Mouse (Mus musculus): ENCODE data around the gene Scap.
A peak's percentile ranks its signal among the peaks of the same experiment; 100 is the strongest.
"Not testable (repeated sequence)": the region's sequence is repeated elsewhere in the genome, so short reads cannot be mapped to it uniquely, and the experiment has no call there.

Gene Scap

DNA sequence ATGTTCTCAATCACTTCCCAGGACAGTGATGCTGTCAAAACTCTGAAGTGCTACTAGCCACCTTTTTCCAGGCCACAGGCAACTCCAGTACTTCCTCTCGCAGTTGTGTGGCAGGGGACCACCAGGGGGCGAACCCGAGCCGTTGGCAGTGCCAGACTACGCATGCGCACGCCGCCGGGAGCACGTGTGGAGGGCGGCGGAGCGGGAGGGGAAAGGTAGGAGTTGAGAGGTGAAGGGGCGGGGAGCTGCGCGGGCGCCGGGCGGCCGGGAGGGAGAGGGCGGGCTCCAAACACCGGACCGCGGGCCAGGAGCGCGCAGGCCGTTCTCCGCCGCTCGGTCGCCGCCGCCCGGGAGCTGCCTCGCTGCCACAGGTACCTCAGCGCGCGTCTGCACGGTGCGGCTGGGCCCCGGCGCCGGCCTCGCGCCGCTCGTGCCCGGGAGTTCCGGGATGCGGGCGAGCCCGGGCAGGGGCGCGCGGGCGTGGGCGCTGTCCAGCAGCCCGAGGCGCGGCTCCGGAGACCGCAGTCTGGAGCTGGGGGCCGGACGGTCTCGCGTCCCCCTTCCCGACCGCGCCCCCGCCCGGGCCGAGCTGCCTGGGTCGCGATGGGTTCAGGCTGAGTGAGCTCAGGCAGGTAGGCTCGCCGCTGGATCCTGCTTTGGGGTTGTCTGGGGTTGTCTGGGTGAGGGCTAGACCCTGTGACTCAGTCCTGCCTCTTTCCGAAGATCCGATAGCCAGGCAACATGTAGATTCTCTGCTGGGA, at the start of gene Scap:
TSS of gene Scap (plus strand) at position 154 of the 761 bp plus-strand sequence.
- peak; percentile 98 for DNase-seq

DNA sequence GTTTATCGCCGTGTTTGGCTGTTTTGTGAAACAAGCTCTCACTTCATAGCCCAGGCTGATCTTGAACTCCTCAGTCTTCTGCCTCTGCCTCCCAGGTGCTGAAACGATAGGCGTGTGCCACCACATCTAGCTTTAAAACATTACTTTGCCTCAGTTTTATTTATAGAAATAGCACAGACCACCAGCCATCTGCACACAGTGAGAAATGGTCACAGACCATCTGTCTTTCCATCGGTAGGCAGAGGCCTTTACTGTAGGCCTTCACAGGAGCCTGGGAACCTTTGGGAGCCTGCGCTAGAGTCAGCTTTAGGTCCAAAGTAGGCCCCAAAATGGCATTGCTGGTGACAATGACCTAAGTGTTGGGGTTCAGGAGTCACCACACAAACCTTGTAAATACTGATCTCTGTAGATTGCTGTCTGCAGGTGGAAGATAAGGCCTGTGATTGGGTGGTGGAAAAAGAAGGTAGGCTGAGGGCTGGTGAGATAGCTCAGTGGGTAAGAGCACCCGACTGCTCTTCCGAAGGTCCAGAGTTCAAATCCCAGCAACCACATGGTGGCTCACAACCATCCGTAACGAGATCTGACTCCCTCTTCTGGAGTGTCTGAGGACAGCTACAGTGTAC, 48.9 kb upstream of the Scap start:
- no peak for DNase-seq

- peak; percentile 53 for DNase-seq
Observed at GRCm38 (mm10) chr9:110287321-110287924, 45.7 kb upstream of the Scap start.

DNA sequence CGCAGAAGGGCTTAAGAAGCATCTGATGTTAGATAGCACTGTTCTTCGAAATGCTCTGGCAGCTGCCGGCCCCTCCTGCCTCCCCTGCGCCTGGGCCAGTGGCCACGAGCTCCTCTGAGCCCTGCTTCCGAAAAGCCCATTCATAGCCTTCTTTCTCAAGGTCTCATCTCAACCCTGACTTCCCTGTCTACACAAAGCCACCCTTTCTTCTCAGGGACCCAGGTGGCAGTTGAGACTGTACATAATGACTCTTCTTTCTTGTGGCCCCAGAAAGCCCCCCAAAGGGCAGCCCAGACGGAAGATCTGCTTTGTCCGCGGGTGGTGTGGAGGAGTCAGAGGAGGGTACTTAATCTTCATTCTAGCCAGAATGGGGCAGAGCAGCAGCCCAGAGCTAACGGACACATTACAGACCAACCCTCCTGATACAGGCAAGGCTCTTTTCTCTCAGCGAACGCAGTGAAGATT, 39.8 kb upstream of the Scap start:
- DNase-seq, result no peak

GRCm38 (mm10) chr9:110293873-110294415, 39.1 kb upstream of the Scap start:
- no peak for DNase-seq

DNA sequence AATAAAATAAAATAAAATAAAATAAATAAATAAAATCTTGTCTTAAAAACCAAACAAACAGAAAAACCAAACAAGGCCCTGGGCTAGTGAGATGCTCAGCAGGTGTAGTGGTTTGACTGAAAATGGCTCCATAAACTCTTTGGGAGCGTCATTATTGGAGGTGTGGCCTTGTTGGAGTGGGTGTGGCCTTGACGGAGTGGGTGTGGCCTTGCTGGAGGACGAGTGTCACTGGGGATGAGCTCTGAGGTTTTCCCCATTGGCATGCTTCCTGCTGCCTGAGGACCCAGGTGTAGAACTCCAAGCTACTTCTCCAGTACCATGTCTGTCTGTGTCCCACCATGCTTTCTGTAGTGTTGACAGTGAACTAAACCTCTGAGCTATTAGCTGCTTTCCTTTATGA, 38.3 kb upstream of the Scap start:
- no peak for DNase-seq

- peak; percentile 78 for DNase-seq
Observed at GRCm38 (mm10) chr9:110296867-110297627, 36.0 kb upstream of the Scap start.

- no peak for DNase-seq
Observed at GRCm38 (mm10) chr9:110304516-110304915, 28.6 kb upstream of the Scap start.

- peak; percentile 90 for DNase-seq
Observed at GRCm38 (mm10) chr9:110304969-110305651, 28.0 kb upstream of the Scap start, which contains the start of gene Elp6. Elp6 (plus strand) TSS chr9:110305173.

- DNase-seq, result no peak
Observed at GRCm38 (mm10) chr9:110306371-110306770, 26.7 kb upstream of the Scap start.

GRCm38 (mm10) chr9:110314706-110315105, 18.4 kb upstream of the Scap start:
- DNase-seq, result no peak

DNA sequence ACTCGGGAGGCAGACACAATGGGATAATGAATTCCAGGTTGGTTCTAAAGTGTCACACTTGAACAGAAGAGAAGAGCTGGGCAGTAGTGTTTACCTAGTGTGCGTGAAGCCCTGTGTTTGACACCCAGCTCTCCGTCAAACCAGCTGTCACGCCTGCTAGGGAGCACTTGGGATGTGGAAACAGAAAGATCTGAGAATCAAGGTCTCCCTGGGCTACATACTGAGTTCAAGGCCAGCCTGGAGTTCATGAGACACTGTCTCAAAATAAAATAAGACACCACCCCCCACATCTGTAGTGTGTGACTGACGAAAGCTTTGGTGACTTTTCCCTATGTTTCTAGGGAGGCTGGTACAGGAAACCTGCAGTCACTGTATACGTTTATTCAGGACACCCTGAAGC, 17.7 kb upstream of the Scap start:
- no peak for DNase-seq

- no peak for DNase-seq
Observed at GRCm38 (mm10) chr9:110315904-110316303, 17.2 kb upstream of the Scap start.

- no peak for DNase-seq
Observed at GRCm38 (mm10) chr9:110316503-110316902, 16.6 kb upstream of the Scap start.

DNA sequence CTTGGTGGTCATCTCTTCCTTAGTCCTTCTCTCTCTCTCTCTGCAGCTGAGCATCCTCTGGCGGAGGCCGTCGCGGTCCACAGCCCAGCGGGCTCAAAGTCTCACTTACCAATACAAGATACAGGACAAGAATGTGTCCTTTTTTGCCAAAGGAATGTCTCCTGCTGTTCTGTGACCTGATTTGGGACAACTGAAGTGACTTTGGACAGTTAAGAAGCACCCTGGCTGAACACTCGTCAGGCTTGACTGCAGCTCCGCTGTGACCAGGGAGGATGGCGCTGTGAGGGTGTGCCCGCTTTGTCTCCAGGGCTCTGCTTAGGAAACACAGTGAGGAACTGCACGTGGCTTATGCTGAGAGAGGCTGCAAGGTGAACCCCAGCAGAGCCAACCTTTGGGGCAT, 12.3 kb upstream of the Scap start:
- DNase-seq, result no peak

DNA sequence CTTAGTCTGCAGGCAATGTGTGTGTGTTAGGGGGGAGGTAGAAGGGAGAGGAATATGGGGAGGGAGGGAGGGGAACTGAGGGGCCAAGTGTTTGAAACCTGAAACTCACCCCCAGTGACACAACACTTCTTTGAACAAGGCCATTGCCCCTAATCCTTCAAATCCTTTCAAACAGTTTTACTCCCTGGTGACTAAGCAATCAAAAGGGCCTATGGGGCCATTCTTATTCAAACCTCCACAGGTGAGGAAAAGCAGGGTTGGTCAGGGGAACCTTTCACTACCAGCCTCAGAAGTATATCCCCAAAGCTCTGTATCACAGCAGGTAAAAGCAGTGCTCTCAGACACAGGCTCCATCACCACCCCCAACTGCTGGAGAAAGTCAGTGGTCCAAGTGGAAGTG, 10.1 kb upstream of the Scap start:
- DNase-seq, result no peak

DNA sequence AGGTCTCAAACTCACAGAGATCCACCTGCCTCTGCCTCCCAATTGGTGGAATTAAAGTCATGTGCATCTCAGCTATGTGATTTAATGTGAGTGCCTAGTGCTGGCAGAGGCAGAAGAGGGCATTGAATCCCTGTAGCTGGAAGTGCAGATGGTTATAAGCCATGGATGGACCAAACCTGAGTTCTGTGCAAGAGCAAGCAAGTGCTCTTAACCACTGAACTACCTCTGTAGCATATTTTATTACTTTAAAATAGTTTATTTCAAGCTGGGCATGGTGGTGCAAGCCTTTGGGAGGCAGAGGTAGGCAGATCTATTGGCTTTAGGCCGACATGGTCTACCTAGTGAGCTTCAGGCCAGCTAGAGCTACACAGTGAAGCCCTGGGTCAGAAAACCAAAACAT, 8.9 kb upstream of the Scap start:
- no peak for DNase-seq

DNA sequence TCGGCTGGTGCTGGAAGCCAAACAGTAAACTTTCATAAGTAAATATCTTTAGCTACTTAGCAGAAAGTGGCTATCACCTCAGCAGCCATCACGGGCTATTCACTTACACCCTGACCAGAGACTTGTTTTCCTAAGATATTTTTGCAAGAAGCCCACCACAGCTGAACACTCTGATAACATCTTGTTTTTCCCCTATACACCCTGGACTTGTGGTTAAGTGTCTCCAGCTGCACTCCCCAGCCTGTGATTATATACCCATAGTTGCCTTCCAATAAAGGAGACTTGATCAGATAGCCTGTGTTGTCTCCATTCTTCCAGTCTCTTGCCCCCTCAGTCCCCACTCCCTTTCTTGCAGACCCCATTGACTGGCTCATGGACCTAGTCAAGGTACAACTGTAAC, 4.9 kb upstream of the Scap start:
- DNase-seq, result no peak

DNA sequence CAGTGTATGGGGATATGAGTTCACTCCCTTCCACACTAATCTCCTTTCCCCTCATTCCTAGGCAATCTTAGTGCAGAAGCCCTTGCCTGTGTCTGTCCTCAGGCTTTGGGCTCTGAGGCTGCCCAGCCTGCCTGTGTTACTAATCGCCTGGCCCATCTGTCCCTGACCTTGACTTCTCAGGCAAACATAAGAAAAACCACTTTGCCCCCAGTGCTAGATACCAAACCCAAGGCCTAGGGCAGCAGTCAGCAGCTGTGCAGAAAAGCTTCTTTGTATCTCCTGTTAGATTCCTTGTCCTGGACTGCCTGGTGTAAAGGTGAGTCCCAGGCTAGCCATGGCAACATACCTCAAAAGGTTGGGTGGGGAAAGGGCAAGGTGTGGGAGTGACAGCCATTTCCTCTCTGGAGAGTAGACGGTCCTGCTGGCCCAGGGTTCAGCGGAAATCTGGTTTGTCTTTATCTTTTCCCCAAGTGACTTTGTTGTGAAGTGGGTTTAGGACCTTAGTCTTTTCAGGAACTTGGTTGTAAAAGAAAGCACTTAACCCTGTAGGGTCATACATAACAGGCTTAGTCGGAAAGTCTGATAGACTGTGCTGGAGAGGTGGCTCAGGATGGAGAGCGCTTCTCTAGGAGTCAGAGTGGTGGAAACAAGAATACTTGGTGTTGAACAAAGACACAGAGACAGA, 4.0 kb upstream of the Scap start:
- DNase-seq, result no peak

DNA sequence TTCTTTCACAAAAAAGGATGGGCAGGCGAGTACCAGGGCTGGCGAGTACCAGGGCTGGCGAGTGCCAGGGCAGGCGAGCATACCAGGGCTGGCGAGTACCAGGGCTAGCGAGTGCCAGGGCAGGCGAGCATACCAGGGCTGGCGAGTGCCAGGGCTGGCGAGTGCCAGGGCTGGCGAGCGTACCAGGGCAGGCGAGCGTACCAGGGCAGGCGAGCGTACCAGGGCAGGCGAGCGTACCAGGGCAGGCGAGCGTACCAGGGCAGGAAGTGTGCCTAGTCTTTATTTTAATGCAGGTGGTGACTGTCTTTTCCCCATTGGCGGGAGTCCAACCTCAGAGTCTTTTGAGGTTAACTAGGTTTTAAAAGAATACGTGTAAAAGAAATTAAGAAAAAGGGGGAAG, 3.4 kb upstream of the Scap start:
- peak; percentile 53 for DNase-seq

- no peak for DNase-seq
Observed at GRCm38 (mm10) chr9:110330341-110330740, 2.7 kb upstream of the Scap start.

GRCm38 (mm10) chr9:110330913-110331312, 2.2 kb upstream of the Scap start:
- DNase-seq, result not testable (repeated sequence)
